Mouse (Mus musculus): ENCODE results near the gene Spon2. TPM values are rescaled to one million over a fixed set of nuclear protein-coding genes. Genes with fewer than 3 reads are reported as not detected.

The Spon2 gene
- polyA plus RNA-seq, 1 experiment = 4.7 TPM

DNA sequence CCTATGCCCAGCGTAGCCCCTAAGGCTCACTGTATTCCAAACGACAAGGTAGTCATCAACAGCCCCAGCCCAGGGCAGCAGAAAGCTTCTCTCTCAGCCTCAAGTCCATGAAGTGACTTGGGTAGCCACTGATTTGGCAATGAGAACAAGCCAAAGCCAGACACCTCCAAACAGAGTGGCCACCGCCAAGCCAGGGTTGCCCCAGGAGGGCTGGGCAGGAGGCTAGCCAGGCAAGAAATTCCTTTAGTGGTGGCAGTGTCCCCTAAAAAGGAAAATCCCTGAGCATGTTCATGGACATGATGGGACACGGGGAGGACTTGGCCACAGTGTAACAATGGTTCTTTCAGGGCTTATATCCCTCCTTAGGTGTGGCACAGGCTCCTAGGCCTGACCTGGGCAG, 1.6 kb upstream of the Spon2 start:
- Histone ChIP-seq H3K27ac (ENCODE audit: insufficient read depth, low read length) (no peak overlapping the region), H3K4me3 (ENCODE audit: insufficient read depth, low read length) (no peak overlapping the region), H3K4me1 (ENCODE audit: control insufficient read depth, insufficient read depth, low read length) (peaks cover 8% of the 10 kb centered on the region; the same call in 1 of the 2 replicates)
- TF ChIP-seq POLR2A (IDR thresholded peaks at IDR 0.05; ENCODE audit: low read depth, low read length) = no peak
- no peak for TF ChIP-seq CTCF (IDR thresholded peaks at IDR 0.05; ENCODE audit: borderline replicate concordance, insufficient read depth, low read length)

GRCm38 (mm10) chr5:33218746-33219449, 643 bp upstream of the Spon2 start:
- peaks cover 3% of the 10 kb centered on the region; the same call in 1 of the 2 replicates for H3K4me1 ChIP-seq (ENCODE audit: control insufficient read depth, insufficient read depth, low read length)
- H3K4me3 ChIP-seq (ENCODE audit: insufficient read depth, low read length) = no peak overlapping the region
- H3K27ac ChIP-seq (ENCODE audit: insufficient read depth, low read length) = no peak overlapping the region
- no peak for TF ChIP-seq CTCF (IDR thresholded peaks at IDR 0.05; ENCODE audit: borderline replicate concordance, insufficient read depth, low read length)
- no peak for TF ChIP-seq POLR2A (IDR thresholded peaks at IDR 0.05; ENCODE audit: low read depth, low read length)

GRCm38 (mm10) chr5:33217663-33218062, 592 bp downstream of the Spon2 start:
- Histone ChIP-seq H3K27ac (ENCODE audit: insufficient read depth, low read length) (no peak overlapping the region), H3K4me1 (ENCODE audit: control insufficient read depth, insufficient read depth, low read length) (no peaks in the 10 kb centered on the region; the same call in none of the 2 replicates), H3K4me3 (ENCODE audit: insufficient read depth, low read length) (no peak overlapping the region)
- no peak for TF ChIP-seq POLR2A (IDR thresholded peaks at IDR 0.05; ENCODE audit: low read depth, low read length)
- no peak for TF ChIP-seq CTCF (IDR thresholded peaks at IDR 0.05; ENCODE audit: borderline replicate concordance, insufficient read depth, low read length)

GRCm38 (mm10) chr5:33214723-33215122, 3.5 kb downstream of the Spon2 start:
- no peak overlapping the region for H3K27ac ChIP-seq (ENCODE audit: insufficient read depth, low read length)
- no peak overlapping the region for H3K4me3 ChIP-seq (ENCODE audit: insufficient read depth, low read length)
- no peak for TF ChIP-seq POLR2A (IDR thresholded peaks at IDR 0.05; ENCODE audit: low read depth, low read length)
- no peaks in the 10 kb centered on the region; the same call in 1 of the 2 replicates for H3K4me1 ChIP-seq (ENCODE audit: control insufficient read depth, insufficient read depth, low read length)

- H3K4me1 ChIP-seq (ENCODE audit: control insufficient read depth, insufficient read depth, low read length) = no peaks in the 10 kb centered on the region; the same call in 1 of the 2 replicates
- H3K4me3 ChIP-seq (ENCODE audit: insufficient read depth, low read length) = no peak overlapping the region
- no peak overlapping the region for H3K27ac ChIP-seq (ENCODE audit: insufficient read depth, low read length)
- no peak for TF ChIP-seq POLR2A (IDR thresholded peaks at IDR 0.05; ENCODE audit: low read depth, low read length)
- TF ChIP-seq CTCF (IDR thresholded peaks at IDR 0.05; ENCODE audit: borderline replicate concordance, insufficient read depth, low read length) = no peak
These were observed 7.0 kb downstream of the Spon2 start for GRCm38 (mm10) chr5:33211254-33211653.

GRCm38 (mm10) chr5:33210515-33210914, 7.7 kb downstream of the Spon2 start:
- TF ChIP-seq CTCF (IDR thresholded peaks at IDR 0.05; ENCODE audit: borderline replicate concordance, insufficient read depth, low read length) = no peak
- no peak for TF ChIP-seq POLR2A (IDR thresholded peaks at IDR 0.05; ENCODE audit: low read depth, low read length)
- H3K27ac ChIP-seq (ENCODE audit: insufficient read depth, low read length) = no peak overlapping the region
- no peak overlapping the region for H3K4me3 ChIP-seq (ENCODE audit: insufficient read depth, low read length)
- no peaks in the 10 kb centered on the region; the same call in 1 of the 2 replicates for H3K4me1 ChIP-seq (ENCODE audit: control insufficient read depth, insufficient read depth, low read length)

GRCm38 (mm10) chr5:33208533-33209245, 9.6 kb downstream of the Spon2 start:
- Histone ChIP-seq H3K27ac (ENCODE audit: insufficient read depth, low read length) (no peak overlapping the region), H3K4me3 (ENCODE audit: insufficient read depth, low read length) (no peak overlapping the region), H3K4me1 (ENCODE audit: control insufficient read depth, insufficient read depth, low read length) (no peaks in the 10 kb centered on the region; the same call in 1 of the 2 replicates)
- no peak for TF ChIP-seq POLR2A (IDR thresholded peaks at IDR 0.05; ENCODE audit: low read depth, low read length)
- no peak for TF ChIP-seq CTCF (IDR thresholded peaks at IDR 0.05; ENCODE audit: borderline replicate concordance, insufficient read depth, low read length)

DNA sequence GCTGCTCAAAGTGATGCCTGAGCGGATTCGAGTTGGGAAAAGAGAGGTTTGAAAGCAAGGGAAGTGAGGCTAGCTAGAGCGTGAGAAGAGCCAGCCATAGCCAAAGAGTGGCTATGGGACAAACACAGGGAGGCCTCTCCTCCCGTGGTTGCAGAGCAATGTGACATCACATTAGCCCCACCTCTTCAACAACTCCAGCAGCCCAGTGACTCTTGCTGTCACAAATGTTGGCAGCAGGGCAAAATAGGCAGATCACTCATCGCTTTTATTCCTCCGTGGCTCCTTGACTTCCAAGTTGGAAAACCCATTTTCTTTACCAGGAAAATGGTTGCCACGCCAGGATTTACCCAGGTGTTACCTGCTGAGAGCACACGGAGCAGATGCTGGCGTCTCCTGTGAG, 11.1 kb downstream of the Spon2 start:
- H3K4me3 ChIP-seq (ENCODE audit: insufficient read depth, low read length) = no peak overlapping the region
- TF ChIP-seq POLR2A (IDR thresholded peaks at IDR 0.05; ENCODE audit: low read depth, low read length) = no peak
- TF ChIP-seq CTCF (IDR thresholded peaks at IDR 0.05; ENCODE audit: borderline replicate concordance, insufficient read depth, low read length) = no peak
- no peaks in the 10 kb centered on the region for H3K4me1 ChIP-seq (ENCODE audit: control insufficient read depth, insufficient read depth, low read length)
- no peak overlapping the region for H3K27ac ChIP-seq (ENCODE audit: insufficient read depth, low read length)

DNA sequence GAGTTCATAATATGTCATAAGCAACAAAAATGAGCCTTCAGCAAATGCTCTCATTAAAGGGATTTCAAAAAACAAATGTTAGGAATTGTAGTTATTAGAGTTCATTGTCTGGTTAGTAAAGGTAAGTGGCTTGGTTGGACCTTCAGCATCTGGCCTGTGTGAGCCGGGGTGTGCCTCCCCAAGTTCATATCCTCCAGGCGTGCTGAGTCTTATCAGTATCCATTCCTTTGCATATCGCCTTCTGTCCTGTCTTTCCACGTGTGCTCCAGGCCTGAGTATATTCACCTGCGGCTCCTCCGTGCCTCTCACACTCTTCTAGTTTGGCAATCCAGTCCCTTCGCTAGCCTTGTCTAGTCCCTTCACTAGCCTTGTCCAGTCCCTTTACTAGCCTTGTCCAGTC, 11.9 kb downstream of the Spon2 start:
- no peak overlapping the region for H3K4me3 ChIP-seq (ENCODE audit: insufficient read depth, low read length)
- no peaks in the 10 kb centered on the region for H3K4me1 ChIP-seq (ENCODE audit: control insufficient read depth, insufficient read depth, low read length)
- H3K27ac ChIP-seq (ENCODE audit: insufficient read depth, low read length) = no peak overlapping the region
- no peak for TF ChIP-seq POLR2A (IDR thresholded peaks at IDR 0.05; ENCODE audit: low read depth, low read length)
- no peak for TF ChIP-seq CTCF (IDR thresholded peaks at IDR 0.05; ENCODE audit: borderline replicate concordance, insufficient read depth, low read length)

DNA sequence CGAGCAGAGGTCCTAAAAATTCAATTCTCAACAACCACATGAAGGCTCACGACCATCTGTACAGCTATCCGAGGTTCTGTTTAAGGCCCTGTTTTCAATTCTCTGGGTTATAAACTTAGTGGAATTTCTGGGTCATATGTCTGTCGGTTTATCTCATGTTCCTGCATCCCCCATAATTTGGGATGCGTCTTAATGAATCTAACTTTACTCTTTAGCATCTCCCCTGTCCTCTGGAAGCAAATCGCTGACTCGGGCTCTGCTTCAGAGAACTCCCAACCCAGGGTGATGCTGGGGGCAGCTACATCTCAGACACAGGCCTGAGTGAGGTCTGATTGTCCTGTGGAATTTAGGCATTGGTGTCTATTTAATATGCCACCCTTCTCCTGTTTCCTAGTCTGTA, 14.0 kb downstream of the Spon2 start:
- Histone ChIP-seq H3K27ac (ENCODE audit: insufficient read depth, low read length) (no peak overlapping the region), H3K4me1 (ENCODE audit: control insufficient read depth, insufficient read depth, low read length) (no peaks in the 10 kb centered on the region), H3K4me3 (ENCODE audit: insufficient read depth, low read length) (no peak overlapping the region)
- TF ChIP-seq POLR2A (IDR thresholded peaks at IDR 0.05; ENCODE audit: low read depth, low read length) = no peak
- no peak for TF ChIP-seq CTCF (IDR thresholded peaks at IDR 0.05; ENCODE audit: borderline replicate concordance, insufficient read depth, low read length)

Measured in embryonic fibroblast, embryonic 13.5 days (primary cell).